Mouse (Mus musculus) kidney, adult 2 months (tissue): ENCODE measurements around the gene Lyrm1. TPM values are rescaled to one million over a fixed set of nuclear protein-coding genes. Genes with fewer than 3 reads are reported as not detected.

Experiments used
- DNase-seq: peaks from one replicate; pipeline ENCODE4 v3.0.0; 2021
- H3K27ac ChIP-seq: fragments of 200-500 bp; 2 replicates; pipeline ENCODE4 v1.5.1; 2012; ENCODE audit warnings: low read depth, low read length, control low read depth, inconsistent platforms; ENCODE audit not compliant: insufficient read depth
- H3K27me3 ChIP-seq: fragments of 200-500 bp; replicated peaks from 2 replicates; pipeline ENCODE4 v1.6.1; 2012; ENCODE audit warnings: mild to moderate bottlenecking, moderate library complexity, low read length, inconsistent platforms; ENCODE audit not compliant: control insufficient read depth, insufficient read depth
- H3K36me3 ChIP-seq: fragments of 200-500 bp; 2 replicates; pipeline ENCODE4 v1.6.1; 2012; ENCODE audit warnings: mild to moderate bottlenecking, moderate library complexity, low read length, inconsistent platforms; ENCODE audit not compliant: control insufficient read depth, insufficient read depth
- H3K4me1 ChIP-seq: fragments of 200-500 bp; 2 replicates; pipeline ENCODE4 v1.6.1; 2011; ENCODE audit warnings: low read length; ENCODE audit not compliant: control insufficient read depth, insufficient read depth
- H3K4me3 ChIP-seq: fragments of 200-500 bp; 2 replicates; pipeline ENCODE4 v1.5.1; 2011; ENCODE audit warnings: mild to moderate bottlenecking, low read depth, low read length, control low read depth; ENCODE audit not compliant: insufficient read depth
- CTCF ChIP-seq: fragments of 200-500 bp; conservative IDR thresholded peaks from 2 replicates; pipeline ENCODE4 v1.5.1; 2011; ENCODE audit warnings: low read depth, mild to moderate bottlenecking, control low read depth, low read length, moderate library complexity, mixed read lengths; ENCODE audit not compliant: insufficient read depth, insufficient read length
- POLR2A ChIP-seq: fragments of 200-500 bp; IDR thresholded peaks from one replicate; pipeline ENCODE4 v1.6.1; 2011; ENCODE audit warnings: low read depth, low read length, control low read depth
- whole genome bisulfite sequencing: fragments of 180-500 bp; shearing (Covaris S2); methylation state at CpG from one replicate; pipeline ENCODE4 v1.1.7; 2018; 5-methylcytosine and 5-hydroxymethylcytosine counted together
- polyA plus RNA-seq: library from polyadenylated mRNA; depleted of rRNA; stranded (reverse); fragments of >200 nt; gene quantifications from 2 replicates; pipeline ENCODE4 v1.2.3, GENCODE M21; 2012; rRNA removed

Lyrm1 gene
- polyA plus RNA-seq, result 4.7 and 6.7 TPM in 2 replicates

GRCm38 (mm10) chr7:119895639-119896512, at the start of gene Lyrm1, which contains the start of gene Dcun1d3:
Gene Lyrm1 (plus strand): TSS chr7:119895861.
Gene Dcun1d3 (minus strand): TSS chr7:119896298.
- H3K27me3 ChIP-seq, result no peaks in the 10 kb centered on the region
- peak; percentile 99 for DNase-seq
- H3K27ac ChIP-seq, result peak within 1 kb of the TSS; percentile 97
- H3K4me3 ChIP-seq, result peak within 1 kb of the TSS; percentile 72
- no peaks in the 10 kb centered on the region for H3K36me3 ChIP-seq
- WGBS, result under 1% methylated on average over 63 of the region's 63 CpGs
- TF ChIP-seq POLR2A, result no peak
- H3K4me1 ChIP-seq, result peaks cover 6% of the 10 kb centered on the region; the same call in 1 of the 2 replicates

GRCm38 (mm10) chr7:119847396-119847795, 48.3 kb upstream of the Lyrm1 start:
- H3K27ac ChIP-seq, result 0 out of 2 replicates have a peak overlapping the region, but pooled peaks have one; percentile 13
- TF ChIP-seq CTCF (no peak), POLR2A (no peak)
- 45% methylated on average over 2 of the region's 2 CpGs for WGBS
- H3K27me3 ChIP-seq, result no peaks in the 10 kb centered on the region
- no peaks in the 10 kb centered on the region; the same call in 1 of the 2 replicates for H3K36me3 ChIP-seq
- H3K4me1 ChIP-seq, result peaks cover 4% of the 10 kb centered on the region; the same call in 1 of the 2 replicates
- DNase-seq, result peak; percentile 36
- no peak overlapping the region for H3K4me3 ChIP-seq

- TF ChIP-seq POLR2A (no peak), CTCF (peak; percentile 95)
- no peaks in the 10 kb centered on the region; the same call in 1 of the 2 replicates for H3K36me3 ChIP-seq
- no peaks in the 10 kb centered on the region for H3K27me3 ChIP-seq
- 3% methylated on average over 1 of the region's 1 CpGs for WGBS
- no peak overlapping the region for H3K4me3 ChIP-seq
- DNase-seq, result peak; percentile 85
- peaks cover 12% of the 10 kb centered on the region; the same call in 1 of the 2 replicates for H3K4me1 ChIP-seq
- H3K27ac ChIP-seq, result no peak overlapping the region
These were observed 46.6 kb upstream of the Lyrm1 start for GRCm38 (mm10) chr7:119849096-119849495.

- Histone ChIP-seq H3K27me3 (no peaks in the 10 kb centered on the region), H3K36me3 (no peaks in the 10 kb centered on the region; the same call in none of the 2 replicates), H3K4me3 (no peak overlapping the region), H3K27ac (no peak overlapping the region; the same call in 1 of the 2 replicates), H3K4me1 (peaks cover 12% of the 10 kb centered on the region; the same call in 1 of the 2 replicates)
- peak; percentile 85 for DNase-seq
- WGBS, result 43% methylated on average over 5 of the region's 5 CpGs
- no peak for TF ChIP-seq CTCF
- no peak for TF ChIP-seq POLR2A
These were observed 44.9 kb upstream of the Lyrm1 start for GRCm38 (mm10) chr7:119850737-119851136.

DNA sequence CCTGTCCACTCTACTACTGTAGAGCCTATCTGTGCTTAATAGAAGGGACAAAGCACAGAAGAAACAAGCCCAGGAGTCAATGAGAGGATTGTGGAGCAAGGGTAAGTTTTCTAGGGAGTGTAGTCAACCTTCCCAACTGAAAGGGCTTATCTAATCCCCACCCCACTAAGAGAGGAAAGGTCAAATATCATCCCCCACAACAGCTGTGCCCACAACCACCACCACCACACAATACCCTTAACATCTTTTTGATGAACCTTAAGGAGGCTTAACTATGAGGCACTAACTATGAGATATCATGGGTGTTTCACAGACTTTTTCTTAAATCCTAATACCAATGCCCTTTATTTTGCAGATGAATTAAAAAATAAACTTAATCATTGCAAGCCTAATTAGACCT, 43.2 kb upstream of the Lyrm1 start:
- H3K27ac ChIP-seq, result peak overlapping the region; percentile 56
- H3K36me3 ChIP-seq, result no peaks in the 10 kb centered on the region; the same call in none of the 2 replicates
- TF ChIP-seq POLR2A (no peak), CTCF (no peak)
- H3K27me3 ChIP-seq, result no peaks in the 10 kb centered on the region
- no peak overlapping the region for H3K4me3 ChIP-seq
- peaks cover 12% of the 10 kb centered on the region; the same call in 1 of the 2 replicates for H3K4me1 ChIP-seq
- no peak for DNase-seq

GRCm38 (mm10) chr7:119853186-119853585, 42.5 kb upstream of the Lyrm1 start:
- peak; percentile 82 for DNase-seq
- H3K27me3 ChIP-seq, result no peaks in the 10 kb centered on the region
- no peak for TF ChIP-seq POLR2A
- no peak for TF ChIP-seq CTCF
- peaks cover 3% of the 10 kb centered on the region for H3K36me3 ChIP-seq
- 67% methylated on average over 1 of the region's 1 CpGs for WGBS
- peak overlapping the region; percentile 76 for H3K27ac ChIP-seq
- H3K4me3 ChIP-seq, result no peak overlapping the region
- peaks cover 9% of the 10 kb centered on the region; the same call in 1 of the 2 replicates for H3K4me1 ChIP-seq

GRCm38 (mm10) chr7:119854362-119854761, 41.3 kb upstream of the Lyrm1 start:
- peak overlapping the region; percentile 22; the same call in 1 of the 2 replicates for H3K27ac ChIP-seq
- H3K4me1 ChIP-seq, result peaks cover 9% of the 10 kb centered on the region; the same call in 1 of the 2 replicates
- DNase-seq, result no peak
- TF ChIP-seq CTCF, result no peak
- TF ChIP-seq POLR2A, result no peak
- no peaks in the 10 kb centered on the region for H3K27me3 ChIP-seq
- H3K4me3 ChIP-seq, result no peak overlapping the region
- WGBS, result 96% methylated on average over 2 of the region's 2 CpGs
- H3K36me3 ChIP-seq, result peaks cover 3% of the 10 kb centered on the region
